Mouse (Mus musculus) myocyte (in vitro differentiated cells): ENCODE data around the gene Tmem208.

ENCODE experiments used
- CEBPB ChIP-seq: IDR thresholded peaks from 2 replicates; pipeline ENCODE4 v1.6.1; 2011; ENCODE audit warnings: mild to moderate bottlenecking, moderate library complexity; ENCODE audit not compliant: poor library complexity, insufficient read depth, severe bottlenecking
- E2F4 ChIP-seq: IDR thresholded peaks from one replicate; pipeline ENCODE4 v1.6.1; 2011; ENCODE audit warnings: mild to moderate bottlenecking, control low read depth, moderate library complexity; ENCODE audit not compliant: insufficient read depth
- MAX ChIP-seq: IDR thresholded peaks from one replicate; pipeline ENCODE4 v1.6.1; 2011; ENCODE audit warnings: low read depth, mild to moderate bottlenecking, control low read depth
- MYOD1 ChIP-seq, 3 experiments: IDR thresholded peaks; one replicate each; pipeline ENCODE4 v1.6.1; 2011; ENCODE audit warnings: control low read depth in 2 of 3, low read depth in 2 of 3, mild to moderate bottlenecking in 2 of 3, moderate library complexity in 1 of 3; ENCODE audit not compliant: insufficient read length in 2 of 3, control insufficient read depth in 1 of 3
- MYOG ChIP-seq, 3 experiments: IDR thresholded peaks; one replicate each; pipeline ENCODE4 v1.6.1; 2011; ENCODE audit warnings: control low read depth in 2 of 3, low read depth in 2 of 3, mild to moderate bottlenecking in 2 of 3; ENCODE audit not compliant: insufficient read length in 2 of 3, control insufficient read depth in 1 of 3, insufficient read depth in 1 of 3
- POLR2A ChIP-seq: IDR thresholded peaks from one replicate; pipeline ENCODE4 v1.6.1; 2011; ENCODE audit warnings: low read depth, mild to moderate bottlenecking, control low read depth, moderate library complexity; ENCODE audit not compliant: insufficient read length
- POLR2AphosphoS2 ChIP-seq: IDR thresholded peaks from one replicate; pipeline ENCODE4 v1.6.1; 2011; ENCODE audit warnings: low read depth, control low read depth; ENCODE audit not compliant: insufficient read length
- REST ChIP-seq: IDR thresholded peaks from one replicate; pipeline ENCODE4 v1.6.1; 2011; ENCODE audit warnings: mild to moderate bottlenecking, control low read depth, moderate library complexity; ENCODE audit not compliant: insufficient read depth, insufficient read length
- SRF ChIP-seq: IDR thresholded peaks from one replicate; pipeline ENCODE4 v1.6.1; 2011; ENCODE audit warnings: low read depth; ENCODE audit not compliant: control insufficient read depth, insufficient read length
- TCF3 ChIP-seq: IDR thresholded peaks from one replicate; pipeline ENCODE4 v1.6.1; 2011; ENCODE audit warnings: low read depth, control low read depth; ENCODE audit not compliant: insufficient read length
- USF1 ChIP-seq: IDR thresholded peaks from one replicate; pipeline ENCODE4 v1.6.1; 2011; ENCODE audit warnings: low read depth, mild to moderate bottlenecking, control low read depth, moderate library complexity

DNA sequence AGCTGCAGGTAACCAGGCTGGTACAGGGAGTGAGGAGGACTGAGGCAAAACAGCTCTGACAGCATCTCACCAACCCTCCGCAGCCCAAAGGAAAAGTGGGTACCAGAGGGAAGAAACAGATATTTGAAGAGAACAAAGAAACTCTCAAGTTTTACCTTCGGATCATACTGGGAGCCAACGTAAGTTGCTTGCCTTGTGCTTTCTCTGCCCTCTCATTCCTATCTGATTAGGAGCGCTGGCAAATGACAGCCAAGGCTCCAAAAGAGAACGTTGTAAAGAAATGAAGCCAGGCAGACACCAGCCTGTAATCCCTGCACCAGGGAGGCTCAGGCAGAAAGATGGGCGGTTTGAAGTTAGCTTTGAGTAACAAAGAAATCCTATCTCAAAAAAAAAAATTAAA is 814 bp downstream of the Tmem208 start:
- TF ChIP-seq MAX = no peak
- TF ChIP-seq POLR2A = no peak
- no peak for TF ChIP-seq E2F4
- TF ChIP-seq REST = no peak
- no peak for TF ChIP-seq USF1
- no peak for TF ChIP-seq TCF3
- TF ChIP-seq SRF = no peak
- TF ChIP-seq MYOD1 (IDR thresholded peaks at IDR 0.05; ENCODE audit: control insufficient read depth in 1 of 3, insufficient read length in 2 of 3, low read depth in 2 of 3) = no peak
- TF ChIP-seq POLR2AphosphoS2 = no peak
- no peak for TF ChIP-seq MYOG (IDR thresholded peaks at IDR 0.05; ENCODE audit: control insufficient read depth in 1 of 3, insufficient read depth in 1 of 3, insufficient read length in 2 of 3, low read depth in 2 of 3)
- TF ChIP-seq CEBPB = no peak
